Mouse (Mus musculus): ENCODE data around the gene Pla1a.

The Pla1a gene

GRCm38 (mm10) chr16:38392126-38392894 lies 40.6 kb downstream of the Pla1a start:
- in situ Hi-C loops (cut with MboI, MseI): no loop called here

- in situ Hi-C loops (cut with MboI, MseI): no loop called here
These were observed 42.6 kb downstream of the Pla1a start for GRCm38 (mm10) chr16:38390322-38390721.

- in situ Hi-C loops (cut with MboI, MseI): no loop called here
These were observed 43.6 kb downstream of the Pla1a start for GRCm38 (mm10) chr16:38389284-38389893.

- in situ Hi-C loops (cut with MboI, MseI): no loop called here
These were observed 44.2 kb downstream of the Pla1a start for GRCm38 (mm10) chr16:38388757-38389156.

- in situ Hi-C loops (cut with MboI, MseI): no loop called here
These were observed 45.6 kb downstream of the Pla1a start for GRCm38 (mm10) chr16:38387389-38387788.

- in situ Hi-C loops (cut with MboI, MseI): no loop called here
These were observed 47.2 kb downstream of the Pla1a start for GRCm38 (mm10) chr16:38385700-38386099.

- in situ Hi-C loops (cut with MboI, MseI): no loop called here
These were observed 47.7 kb downstream of the Pla1a start for GRCm38 (mm10) chr16:38385184-38385634.

- in situ Hi-C loops (cut with MboI, MseI): no loop called here
These were observed 49.3 kb downstream of the Pla1a start for GRCm38 (mm10) chr16:38383683-38384082.

- in situ Hi-C loops (cut with MboI, MseI): no loop called here
These were observed 53.0 kb downstream of the Pla1a start for GRCm38 (mm10) chr16:38379926-38380325.

GRCm38 (mm10) chr16:38379493-38379892 lies 53.5 kb downstream of the Pla1a start:
- in situ Hi-C loops (cut with MboI, MseI): no loop called here

GRCm38 (mm10) chr16:38379088-38379487 lies 53.9 kb downstream of the Pla1a start:
- in situ Hi-C loops (cut with MboI, MseI): no loop called here

GRCm38 (mm10) chr16:38378591-38378990 lies 54.4 kb downstream of the Pla1a start:
- in situ Hi-C loops (cut with MboI, MseI): no loop called here

GRCm38 (mm10) chr16:38377546-38377945 lies 55.4 kb downstream of the Pla1a start:
- in situ Hi-C loops (cut with MboI, MseI): no loop called here

GRCm38 (mm10) chr16:38376841-38377249 lies 56.1 kb downstream of the Pla1a start:
- in situ Hi-C loops (cut with MboI, MseI): no loop called here

GRCm38 (mm10) chr16:38376163-38376840 lies 56.6 kb downstream of the Pla1a start:
- in situ Hi-C loops (cut with MboI, MseI): no loop called here

GRCm38 (mm10) chr16:38375182-38375581 lies 57.8 kb downstream of the Pla1a start:
- in situ Hi-C loops (cut with MboI, MseI): no loop called here

- in situ Hi-C loops (cut with MboI, MseI): no loop called here
These were observed 58.4 kb downstream of the Pla1a start for GRCm38 (mm10) chr16:38374379-38375140.

- in situ Hi-C loops (cut with MboI, MseI): no loop called here
These were observed 59.0 kb downstream of the Pla1a start for GRCm38 (mm10) chr16:38373941-38374340.

- in situ Hi-C loops (cut with MboI, MseI): no loop called here
These were observed 59.5 kb downstream of the Pla1a start for GRCm38 (mm10) chr16:38373439-38373838.

GRCm38 (mm10) chr16:38372876-38373275 lies 60.1 kb downstream of the Pla1a start:
- in situ Hi-C loops (cut with MboI, MseI): no loop called here

- in situ Hi-C loops (cut with MboI, MseI): no loop called here
These were observed 61.1 kb downstream of the Pla1a start for GRCm38 (mm10) chr16:38371705-38372296.

Measured in regulatory T cell (primary cell).